Mouse (Mus musculus): ENCODE measurements around the gene Gnai2.

DNA sequence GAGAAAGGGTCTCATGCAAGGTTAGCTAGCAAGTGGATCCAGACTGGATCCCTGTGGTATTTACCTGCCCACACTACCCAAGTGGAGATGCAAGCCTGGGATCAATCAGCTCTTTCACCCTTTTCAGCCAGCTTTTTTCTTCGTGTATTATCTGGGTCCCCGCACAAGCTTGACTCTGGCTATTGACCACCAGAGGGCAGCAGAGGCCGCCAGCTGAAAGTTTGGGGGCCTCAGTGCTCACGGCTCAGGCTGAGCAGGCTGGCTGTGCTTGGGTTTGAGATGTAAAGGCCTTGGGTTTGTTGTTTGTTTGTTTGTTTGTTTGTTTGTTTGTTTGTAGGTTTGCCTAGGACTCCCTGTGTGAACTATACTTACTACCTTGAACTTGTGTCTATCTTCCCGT is 10.4 kb upstream of the Gnai2 start:
- TF ChIP-seq CTCF (IDR thresholded peaks at IDR 0.05; ENCODE audit: low read depth, low read length) (peak; percentile 76), GATA1 (IDR thresholded peaks at IDR 0.05; ENCODE audit: borderline replicate concordance, low read length) (no peak), GATA2 (IDR thresholded peaks at IDR 0.05; ENCODE audit: borderline replicate concordance, low read depth, low read length) (no peak), TAL1 (conservative IDR thresholded peaks at IDR 0.05; ENCODE audit: low read depth, low read length) (no peak)
